Mouse (Mus musculus) layer of hippocampus, postnatal 36 days (tissue): ENCODE data around the gene Pcnx4. TPM values are rescaled to one million over a fixed set of nuclear protein-coding genes. Genes with fewer than 3 reads are reported as not detected.

ENCODE experiments used
- DNase-seq, 2 experiments: peaks; one replicate each; pipeline ENCODE4 v3.0.0; 2022
- total RNA-seq, 2 experiments: library from RNA; stranded (reverse); gene quantifications; 2 replicates each; pipeline ENCODE4 v1.2.3; 2021

Pcnx4 gene
- total RNA-seq, 2 experiments from 2014 or later: 30.7 to 33.0 TPM

DNA sequence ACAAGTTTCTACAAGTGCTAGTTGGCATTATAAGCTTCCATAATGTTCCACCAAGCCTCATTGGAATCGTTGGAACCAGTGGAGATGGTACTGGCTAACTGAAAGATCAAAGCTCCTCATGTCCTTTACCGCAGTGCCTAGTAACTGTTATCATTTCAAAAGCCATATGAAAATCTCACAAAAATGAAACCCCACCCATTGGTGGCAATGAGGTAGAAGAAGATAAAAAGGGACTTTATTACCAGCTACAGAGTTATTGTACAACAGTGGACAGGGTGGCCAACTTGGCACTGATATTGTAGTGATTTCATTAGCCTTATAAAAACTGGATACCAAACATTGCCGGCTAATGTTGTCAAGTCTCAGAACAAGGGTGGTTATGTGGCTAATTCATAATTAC, 75.9 kb downstream of the Pcnx4 start:
- no peak for DNase-seq

DNA sequence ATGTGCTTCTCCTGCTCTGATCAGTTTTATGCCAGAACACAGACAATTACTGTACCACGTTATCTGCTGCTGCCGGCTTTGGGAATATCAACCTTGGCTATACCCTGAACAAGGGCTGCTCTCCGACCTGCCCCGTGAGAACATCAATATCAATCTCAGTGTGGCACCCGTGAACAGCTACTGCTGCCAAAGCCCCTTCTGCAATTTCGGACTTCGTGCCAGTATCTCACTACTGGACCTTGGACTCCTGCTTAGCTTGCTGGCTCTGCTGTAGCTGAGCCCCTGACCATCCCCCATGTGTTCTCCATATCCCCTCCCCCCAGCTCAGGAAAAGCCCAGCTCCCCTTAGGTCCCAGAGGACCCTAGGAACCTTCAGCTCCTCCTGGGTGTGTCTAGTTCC, 84.7 kb downstream of the Pcnx4 start:
- no peak for DNase-seq

DNA sequence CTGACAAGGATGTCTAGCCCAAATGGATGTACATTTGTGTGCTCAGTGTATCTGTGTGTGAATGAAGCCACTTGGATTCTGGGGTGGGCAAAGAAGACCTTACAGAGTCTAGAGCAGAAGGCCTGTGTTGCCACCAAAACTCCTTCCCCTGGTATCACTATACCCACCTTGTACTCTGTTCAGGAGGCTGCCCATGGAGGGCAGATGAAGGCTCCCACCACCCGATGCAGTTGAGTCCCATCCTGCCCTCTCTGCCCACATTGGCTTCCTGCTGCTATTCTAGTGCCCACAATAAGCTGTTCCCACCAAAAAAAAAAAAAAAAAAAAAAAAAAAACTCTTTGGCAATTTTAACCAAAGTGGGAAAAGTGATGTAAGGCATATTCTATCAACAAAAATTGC, 85.3 kb downstream of the Pcnx4 start:
- DNase-seq: no peak

DNA sequence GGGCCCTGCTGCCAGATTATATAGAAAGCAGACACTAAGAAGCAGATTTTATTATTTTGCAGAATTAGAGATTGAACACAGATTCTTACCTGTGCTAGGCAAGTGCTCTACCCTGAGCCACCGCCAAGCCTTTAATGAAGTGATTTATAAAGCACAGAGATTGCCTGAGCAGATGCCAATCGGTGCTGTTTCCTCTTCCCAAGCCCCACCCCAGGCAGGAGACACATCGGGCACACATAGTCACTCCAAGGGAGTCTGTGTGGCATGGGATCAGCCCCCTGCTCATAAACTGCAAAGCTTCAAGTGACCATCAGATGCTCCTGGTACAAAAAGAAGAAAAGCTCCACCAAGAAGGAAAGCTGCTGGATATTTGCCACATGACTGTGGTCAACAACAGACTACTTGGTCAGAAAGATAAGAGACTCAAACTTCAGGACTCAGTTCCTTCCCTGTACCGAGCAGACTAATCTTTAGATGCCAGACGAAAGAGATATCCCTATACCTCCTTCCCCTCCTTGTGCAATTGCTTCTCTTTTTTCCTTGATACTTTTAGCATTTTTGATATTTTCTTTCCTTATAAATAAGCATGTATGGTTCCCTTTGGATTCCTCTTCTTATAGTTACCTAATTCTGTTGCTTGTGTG, 86.8 kb downstream of the Pcnx4 start:
- no peak for DNase-seq

DNA sequence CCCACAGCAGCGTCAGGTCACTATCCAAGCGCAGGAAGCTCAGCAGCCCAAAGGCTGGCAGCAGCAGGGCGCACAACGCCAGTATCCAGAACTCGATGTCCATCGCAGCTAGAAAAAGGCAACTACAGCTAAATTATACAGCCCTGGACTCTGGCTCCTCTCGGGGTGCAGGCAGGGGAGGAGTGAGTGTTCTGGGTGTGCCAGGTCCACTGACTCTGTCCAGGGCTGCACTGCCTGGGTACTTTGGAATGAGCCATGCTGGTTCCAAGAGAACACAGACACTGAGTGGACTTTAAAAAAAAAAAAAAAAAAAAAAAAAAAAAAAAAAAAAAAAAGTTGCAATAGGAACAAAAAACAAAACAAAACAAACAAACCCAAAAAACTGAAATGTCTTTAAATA, 92.6 kb downstream of the Pcnx4 start:
- DNase-seq: no peak

Other genes with a start within 250 kb of the Pcnx4 start
- gene Rtn1, start 127.3 kb upstream of the Pcnx4 start, total RNA-seq: 1,000 to 10,000 TPM; 1,352 to 1,459 TPM
- gene Lrrc9, start 94.5 kb upstream of the Pcnx4 start, total RNA-seq: 1 to 10 TPM; 1.3 TPM
- not detected for gene Gm4756, start 113.3 kb downstream of the Pcnx4 start, total RNA-seq
- gene Dhrs7, start 128.5 kb downstream of the Pcnx4 start, total RNA-seq: 10 to 100 TPM; 43.9 to 45.3 TPM
- gene Ppm1a, start 221.1 kb downstream of the Pcnx4 start, total RNA-seq: 100 to 1,000 TPM; 236 to 240 TPM